Mouse (Mus musculus) liver (tissue): ENCODE results near the gene Osbpl11.

Experiments used
- DNase-seq: peaks from one replicate; pipeline ENCODE4 v3.0.0-alpha.2; 2020; ENCODE audit warnings: mixed read lengths

Gene Osbpl11

GRCm38 (mm10) chr16:33244933-33245470 lies 60.1 kb downstream of the Osbpl11 start:
- no peak for DNase-seq

DNA sequence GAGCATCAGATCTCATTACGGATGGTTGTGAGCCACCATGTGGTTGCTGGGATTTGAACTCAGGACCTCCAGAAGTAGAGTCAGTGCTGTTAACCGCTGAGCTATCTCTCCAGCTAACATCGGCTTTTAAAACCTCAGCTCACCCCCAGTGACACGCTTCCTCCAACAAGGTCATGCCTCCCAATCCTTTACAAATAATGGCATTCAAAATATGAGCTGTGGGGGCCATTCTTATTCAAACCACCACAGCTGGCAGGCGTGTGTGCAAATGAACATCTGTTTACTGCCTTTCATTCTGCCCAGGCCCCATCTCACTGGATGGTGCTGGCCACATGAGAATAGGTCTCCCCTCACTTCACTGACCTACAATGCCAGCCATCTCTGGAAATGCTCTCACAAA lies 61.7 kb downstream of the Osbpl11 start:
- DNase-seq, result no peak

DNA sequence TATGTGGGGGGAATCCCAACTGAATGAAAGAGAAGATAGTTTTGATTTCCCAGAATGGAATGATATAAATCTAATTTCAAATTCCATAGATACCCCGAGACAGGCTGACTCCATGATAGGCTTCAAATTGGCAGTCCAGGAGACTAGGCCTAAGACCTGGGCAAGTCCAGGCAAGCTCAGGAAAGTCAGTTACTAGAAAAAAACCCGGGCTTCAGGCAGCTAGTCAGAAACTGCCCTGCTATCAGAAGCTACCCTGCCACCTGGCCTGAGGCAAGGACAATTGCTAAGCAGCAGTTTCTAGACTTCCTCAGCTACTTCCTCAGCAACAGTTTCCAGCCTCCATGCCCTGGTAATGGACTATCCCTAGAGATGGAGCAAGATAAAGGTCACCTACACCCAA lies 62.1 kb downstream of the Osbpl11 start:
- no peak for DNase-seq

- no peak for DNase-seq
These were observed 65.8 kb downstream of the Osbpl11 start for GRCm38 (mm10) chr16:33250651-33251120.

- peak; percentile 94 for DNase-seq
These were observed 66.6 kb downstream of the Osbpl11 start, which contains the start of gene Snx4 for GRCm38 (mm10) chr16:33251194-33252051. Snx4 (plus strand) TSS chr16:33251442.

- no peak for DNase-seq
These were observed 70.7 kb downstream of the Osbpl11 start for GRCm38 (mm10) chr16:33255601-33256000.

DNA sequence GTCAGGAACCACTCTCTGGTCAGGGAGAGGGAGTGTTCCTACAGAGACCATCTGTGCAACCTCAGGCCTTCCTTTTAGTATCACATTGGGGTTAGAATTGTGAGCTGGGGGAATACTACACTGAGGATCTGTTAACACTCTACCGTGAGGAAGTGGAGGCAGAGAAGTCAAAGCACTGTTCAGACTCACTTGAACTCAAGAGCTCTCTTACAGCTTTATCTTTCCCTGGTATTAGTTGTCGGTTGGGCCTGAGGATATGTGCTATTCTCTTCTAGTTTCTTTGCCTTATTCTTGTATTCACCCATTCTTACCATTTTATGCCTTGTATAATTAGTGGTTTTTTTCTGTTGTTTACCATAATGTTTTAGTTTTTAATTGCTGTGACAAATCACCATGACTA lies 73.7 kb downstream of the Osbpl11 start:
- no peak for DNase-seq

GRCm38 (mm10) chr16:33259824-33260223 lies 75.0 kb downstream of the Osbpl11 start:
- no peak for DNase-seq

DNA sequence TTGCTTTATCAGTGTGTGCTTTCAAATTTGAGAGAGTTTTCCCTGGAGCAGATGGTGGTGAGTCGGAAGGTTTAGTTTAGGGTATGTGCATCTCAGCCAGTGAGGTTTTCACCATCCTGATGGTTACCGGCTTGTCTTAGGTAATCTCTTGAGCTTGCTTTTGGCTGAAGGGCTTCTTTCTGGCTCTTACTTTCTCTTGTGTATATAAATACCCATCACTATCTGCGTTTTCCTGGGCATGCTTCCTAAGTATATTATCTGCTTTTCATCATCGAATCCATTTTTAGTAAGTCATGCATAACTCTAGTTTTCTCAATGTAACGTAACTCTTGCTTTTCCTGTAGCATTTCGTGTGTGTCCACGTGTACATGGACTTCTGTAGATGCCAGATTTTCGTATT lies 76.0 kb downstream of the Osbpl11 start:
- DNase-seq, result no peak

DNA sequence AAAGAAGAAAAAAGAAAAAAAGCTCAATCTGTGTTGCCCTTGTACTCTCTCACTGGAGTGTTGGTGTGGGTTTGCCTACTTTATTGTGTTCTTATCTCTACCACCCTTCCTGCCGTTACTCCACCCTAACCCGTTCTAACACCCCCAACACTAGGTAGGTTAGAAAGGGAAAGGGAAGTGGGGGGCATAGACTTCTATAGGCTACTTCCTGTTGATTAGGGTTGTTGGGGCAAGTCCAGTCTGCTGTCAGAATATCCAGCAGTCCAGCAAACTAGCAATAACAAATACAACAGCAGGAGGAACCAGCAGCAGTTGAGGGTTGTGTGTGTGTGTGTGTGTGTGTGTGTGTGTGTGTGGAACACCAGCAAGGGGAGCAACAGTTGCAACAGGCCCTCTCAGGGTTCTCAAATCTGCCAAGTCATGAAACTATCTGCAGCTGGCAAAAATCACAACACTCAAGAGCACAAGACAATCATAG lies 76.8 kb downstream of the Osbpl11 start:
- no peak for DNase-seq

- no peak for DNase-seq
These were observed 77.2 kb downstream of the Osbpl11 start for GRCm38 (mm10) chr16:33262096-33262495.

DNA sequence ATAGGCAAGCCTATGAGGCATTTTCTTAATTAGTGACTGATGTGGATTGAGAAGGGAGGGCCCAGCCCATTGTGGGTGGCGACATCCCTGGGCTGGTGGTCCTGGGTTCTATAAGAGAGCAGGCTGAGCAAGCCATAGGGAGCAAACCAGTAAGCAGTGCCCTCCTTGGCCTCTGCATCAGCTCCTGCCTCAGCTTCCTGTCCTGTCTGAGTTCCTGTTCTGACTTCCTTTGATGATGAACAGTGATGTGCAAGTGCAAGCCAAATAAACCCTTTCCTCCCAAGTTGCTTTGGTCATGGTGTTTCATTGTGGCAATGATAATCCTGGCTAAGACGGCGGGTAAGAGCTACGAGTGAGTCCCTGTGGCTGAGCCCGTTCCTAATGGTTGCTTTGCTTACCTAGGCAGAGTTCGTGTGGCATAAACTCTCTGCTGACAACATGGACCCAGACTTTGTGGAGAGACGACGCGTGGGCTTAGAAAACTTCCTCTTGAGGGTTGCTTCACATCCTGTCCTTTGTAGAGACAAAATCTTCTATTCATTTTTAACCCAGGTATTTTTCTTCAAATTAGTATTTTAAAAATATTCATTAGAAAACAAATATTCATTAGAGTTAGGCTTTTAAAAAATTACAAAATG lies 82.9 kb downstream of the Osbpl11 start:
- no peak for DNase-seq

GRCm38 (mm10) chr16:33271824-33272223 lies 87.0 kb downstream of the Osbpl11 start:
- no peak for DNase-seq

DNA sequence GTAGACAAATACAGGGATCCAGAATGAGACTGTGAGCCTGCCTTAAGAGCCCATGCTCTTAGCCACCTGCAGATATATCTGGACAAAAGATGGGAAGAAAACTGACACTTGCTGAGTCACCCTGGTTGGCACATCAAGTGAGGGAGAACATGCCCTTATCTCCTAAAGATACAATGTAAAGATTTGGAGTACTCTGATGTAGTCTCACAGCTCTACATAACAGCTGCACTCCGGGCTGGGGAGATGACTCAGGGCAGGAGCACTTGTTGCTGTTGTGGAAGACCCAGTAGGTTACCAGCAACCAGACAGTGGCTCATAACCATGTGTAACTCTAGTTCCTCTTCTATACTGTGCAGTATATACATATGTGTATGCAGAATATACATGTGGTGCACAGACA lies 98.2 kb downstream of the Osbpl11 start:
- no peak for DNase-seq

GRCm38 (mm10) chr16:33288536-33288935 lies 103.7 kb downstream of the Osbpl11 start:
- no peak for DNase-seq

GRCm38 (mm10) chr16:33289981-33290380 lies 105.1 kb downstream of the Osbpl11 start:
- DNase-seq, result no peak

GRCm38 (mm10) chr16:33292241-33292640 lies 107.4 kb downstream of the Osbpl11 start:
- no peak for DNase-seq
